Mouse (Mus musculus): ENCODE results near the gene Ppa2. TPM values are rescaled to one million over a fixed set of nuclear protein-coding genes. Genes with fewer than 3 reads are reported as not detected.

Gene Ppa2
- polyA plus RNA-seq (2015; fragmentation: Nextera tagmentation; extraction: Ambion mirVana): 94.1 and 104 TPM in 2 replicates

DNA sequence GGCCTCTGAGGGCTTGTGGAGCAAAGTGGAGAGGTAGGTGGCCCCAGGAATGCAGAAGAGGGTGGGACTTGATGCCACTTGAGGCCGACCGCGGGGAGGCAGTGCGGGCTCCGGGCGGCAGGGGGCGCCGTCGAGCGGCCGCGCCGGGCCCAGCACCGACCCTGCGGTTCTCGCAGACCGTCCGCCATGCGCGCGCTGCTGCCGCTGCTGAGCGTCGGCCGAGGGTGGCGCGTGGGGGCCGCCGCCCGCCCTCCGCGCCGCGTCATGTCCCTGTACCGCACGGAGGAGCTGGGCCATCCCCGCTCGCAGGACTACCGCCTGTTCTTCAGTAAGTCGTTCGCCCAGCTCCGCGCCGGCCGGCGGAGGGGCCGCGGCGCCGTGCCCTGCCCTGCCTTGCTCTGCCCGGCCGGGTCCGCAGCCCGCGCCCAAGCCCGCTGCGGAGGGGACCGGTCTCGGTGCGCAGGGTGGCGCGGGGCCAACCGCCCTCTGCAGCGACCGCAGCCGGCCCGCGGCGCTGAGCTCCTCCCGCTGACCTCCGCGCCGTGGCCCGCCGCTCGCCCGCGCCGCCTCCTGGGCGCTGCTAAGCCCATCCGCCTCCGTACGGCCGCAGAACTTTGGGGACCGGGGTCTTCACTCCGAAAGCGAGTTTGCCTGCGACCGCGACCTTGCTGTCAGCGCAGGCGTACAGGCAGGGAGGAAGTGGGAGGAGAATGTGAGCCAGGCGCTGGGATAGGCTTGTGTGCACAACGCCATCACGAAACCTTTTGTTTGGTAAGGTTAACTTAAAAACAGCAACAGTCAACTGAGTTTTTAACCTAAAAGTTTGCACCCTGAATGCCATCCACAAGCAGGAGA is at the start of gene Ppa2:
Gene Ppa2, plus strand, starts transcription at position 157 of the 855 bp plus-strand sequence.
- Histone ChIP-seq H3K9ac (replicated peaks; ENCODE audit: low read depth) (peak within 1 kb of the TSS; percentile 89), H3K4me2 (replicated peaks; ENCODE audit: low read depth, low read length) (peak within 1 kb of the TSS; percentile 74), H3K27ac (ENCODE audit: low read length) (peak within 1 kb of the TSS; percentile 98), H3K27me3 (replicated peaks; ENCODE audit: insufficient read depth, low read length) (no peaks in the 10 kb centered on the region), H3K9me3 (ENCODE audit: low read length) (no peaks in the 10 kb centered on the region; the same call in 1 of the 2 replicates), H3K36me3 (ENCODE audit: insufficient read depth, low read length) (no peaks in the 10 kb centered on the region), H3K4me3 (ENCODE audit: low read depth, low read length) (peak within 1 kb of the TSS; percentile 88), H3K4me1 (ENCODE audit: insufficient read depth, low read depth, low read length) (no peaks in the 10 kb centered on the region)
- DNase-seq (ENCODE audit: low spot score) (peak; percentile 92), ATAC-seq (peak; percentile 93)
- no peak for TF ChIP-seq EP300 (IDR thresholded peaks at IDR 0.05)
- peak; percentile 71 for TF ChIP-seq CTCF (IDR thresholded peaks at IDR 0.05)
- 1% methylated on average over 60 of the region's 95 CpGs for WGBS

DNA sequence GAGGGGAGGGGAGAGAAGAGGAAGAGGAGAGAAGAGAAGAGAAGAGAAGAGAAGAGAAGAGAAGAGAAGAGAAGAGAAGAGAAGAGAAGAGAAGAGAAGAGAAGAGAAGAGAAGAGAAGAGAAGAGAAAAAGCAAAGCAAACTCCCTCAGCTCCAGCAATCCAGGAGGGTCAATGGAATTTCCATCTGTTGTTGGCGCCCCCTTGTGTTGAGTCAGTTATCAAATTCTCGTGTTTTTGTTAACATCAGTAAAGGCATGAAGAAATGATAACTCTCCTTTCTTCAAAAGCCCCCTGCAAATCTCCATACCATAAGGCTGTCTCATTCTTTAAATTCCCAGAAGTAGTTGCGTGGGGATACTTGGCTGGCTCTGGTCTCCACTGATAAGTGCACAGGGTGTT is 38.0 kb upstream of the Ppa2 start:
- H3K27ac ChIP-seq (ENCODE audit: low read length): no peak overlapping the region
- H3K27me3 ChIP-seq (replicated peaks; ENCODE audit: insufficient read depth, low read length): no peaks in the 10 kb centered on the region
- H3K9me3 ChIP-seq (ENCODE audit: low read length): no peaks in the 10 kb centered on the region
- H3K36me3 ChIP-seq (ENCODE audit: insufficient read depth, low read length): no peaks in the 10 kb centered on the region
- no peak overlapping the region for H3K4me3 ChIP-seq (ENCODE audit: low read depth, low read length)
- TF ChIP-seq EP300 (IDR thresholded peaks at IDR 0.05): no peak
- TF ChIP-seq CTCF (IDR thresholded peaks at IDR 0.05): peak; percentile 78
- ATAC-seq: no peak
- no peaks in the 10 kb centered on the region for H3K4me1 ChIP-seq (ENCODE audit: insufficient read depth, low read depth, low read length)
- H3K4me2 ChIP-seq (replicated peaks; ENCODE audit: low read depth, low read length): no peak overlapping the region
- H3K9ac ChIP-seq (replicated peaks; ENCODE audit: low read depth): no peak overlapping the region
- WGBS: 14% methylated on average over 3 of the region's 3 CpGs
- DNase-seq (ENCODE audit: low spot score): peak; percentile 79

DNA sequence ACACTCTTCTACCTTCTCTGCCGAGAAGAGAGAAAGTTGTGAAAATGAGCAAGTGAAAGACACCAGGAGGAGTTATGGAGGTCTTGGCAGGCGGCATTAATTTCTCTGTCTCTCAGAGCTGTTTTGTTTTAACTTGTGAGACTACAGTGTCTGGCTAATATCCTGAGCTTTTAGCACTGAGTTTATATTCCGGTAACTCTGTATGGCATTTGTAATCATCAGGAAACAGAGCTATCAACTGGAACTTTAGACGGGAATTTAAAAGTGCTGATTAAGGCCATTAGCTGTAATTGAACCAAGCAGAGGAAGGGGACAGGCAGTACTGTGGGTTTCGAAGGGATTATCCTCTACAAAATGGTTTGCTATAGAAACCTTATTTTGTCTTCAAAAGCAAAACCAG is 25.3 kb upstream of the Ppa2 start:
- no peak for DNase-seq (ENCODE audit: low spot score)

DNA sequence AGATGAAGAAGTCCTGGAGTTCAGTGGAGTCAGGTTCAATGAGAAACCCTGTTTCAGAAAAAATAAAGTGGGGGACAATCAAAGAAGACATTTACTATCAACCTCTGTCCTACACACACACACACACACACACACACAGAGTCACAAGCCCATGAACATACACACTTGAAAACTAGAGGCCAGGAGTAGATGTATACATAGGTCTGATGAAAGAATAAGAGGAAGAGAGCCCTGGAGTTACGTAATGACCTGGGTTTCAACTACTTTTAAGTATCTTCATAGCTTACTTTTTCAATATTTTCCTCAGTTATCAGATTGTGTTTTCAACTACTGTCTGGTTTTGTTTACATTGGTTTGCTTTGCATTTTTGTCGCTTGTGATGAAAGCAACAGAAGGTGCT is 21.1 kb upstream of the Ppa2 start:
- 60% methylated on average over 2 of the region's 2 CpGs for WGBS
- TF ChIP-seq EP300 (IDR thresholded peaks at IDR 0.05) (no peak), CTCF (IDR thresholded peaks at IDR 0.05) (no peak)
- H3K27me3 ChIP-seq (replicated peaks; ENCODE audit: insufficient read depth, low read length): no peaks in the 10 kb centered on the region
- no peak for DNase-seq (ENCODE audit: low spot score)
- H3K4me1 ChIP-seq (ENCODE audit: insufficient read depth, low read depth, low read length): no peaks in the 10 kb centered on the region
- no peak overlapping the region for H3K27ac ChIP-seq (ENCODE audit: low read length)
- H3K36me3 ChIP-seq (ENCODE audit: insufficient read depth, low read length): no peaks in the 10 kb centered on the region
- no peak overlapping the region for H3K4me3 ChIP-seq (ENCODE audit: low read depth, low read length)
- H3K9me3 ChIP-seq (ENCODE audit: low read length): no peaks in the 10 kb centered on the region
- ATAC-seq: no peak
- no peak overlapping the region for H3K4me2 ChIP-seq (replicated peaks; ENCODE audit: low read depth, low read length)
- H3K9ac ChIP-seq (replicated peaks; ENCODE audit: low read depth): no peak overlapping the region

More for the DNA sequence above, 25.3 kb upstream of the Ppa2 start:
- Histone ChIP-seq H3K9me3 (ENCODE audit: low read length) (no peaks in the 10 kb centered on the region), H3K36me3 (ENCODE audit: insufficient read depth, low read length) (no peaks in the 10 kb centered on the region), H3K27me3 (replicated peaks; ENCODE audit: insufficient read depth, low read length) (no peaks in the 10 kb centered on the region), H3K4me3 (ENCODE audit: low read depth, low read length) (no peak overlapping the region), H3K9ac (replicated peaks; ENCODE audit: low read depth) (no peak overlapping the region), H3K4me1 (ENCODE audit: insufficient read depth, low read depth, low read length) (no peaks in the 10 kb centered on the region), H3K4me2 (replicated peaks; ENCODE audit: low read depth, low read length) (no peak overlapping the region), H3K27ac (ENCODE audit: low read length) (no peak overlapping the region)
- TF ChIP-seq CTCF (IDR thresholded peaks at IDR 0.05) (no peak), EP300 (IDR thresholded peaks at IDR 0.05) (no peak)
- WGBS: 54% methylated on average over 5 of the region's 5 CpGs
- ATAC-seq: no peak

DNA sequence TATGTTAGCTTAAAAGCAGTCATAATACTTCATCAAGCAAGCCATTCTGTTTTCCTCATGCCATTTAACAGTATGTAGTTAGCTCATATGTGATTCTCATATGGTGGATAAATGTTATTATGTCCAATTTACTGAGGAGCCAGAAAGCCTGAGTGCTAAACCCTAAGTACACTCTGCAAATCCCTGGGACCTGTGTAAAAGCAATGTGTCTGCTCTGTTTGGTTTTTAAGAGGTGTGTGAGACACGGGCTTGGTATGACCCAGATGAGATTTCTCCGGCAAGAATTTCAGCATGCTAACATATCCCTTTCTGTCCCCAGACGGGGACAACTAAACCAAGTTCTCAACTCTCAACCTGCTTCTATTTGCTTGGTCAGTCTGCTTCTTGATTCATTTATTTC is 5.6 kb upstream of the Ppa2 start:
- Histone ChIP-seq H3K9ac (replicated peaks; ENCODE audit: low read depth) (no peak overlapping the region), H3K27ac (ENCODE audit: low read length) (no peak overlapping the region), H3K27me3 (replicated peaks; ENCODE audit: insufficient read depth, low read length) (no peaks in the 10 kb centered on the region), H3K4me3 (ENCODE audit: low read depth, low read length) (no peak overlapping the region), H3K4me1 (ENCODE audit: insufficient read depth, low read depth, low read length) (no peaks in the 10 kb centered on the region), H3K36me3 (ENCODE audit: insufficient read depth, low read length) (no peaks in the 10 kb centered on the region), H3K4me2 (replicated peaks; ENCODE audit: low read depth, low read length) (no peak overlapping the region), H3K9me3 (ENCODE audit: low read length) (no peaks in the 10 kb centered on the region; the same call in 1 of the 2 replicates)
- no peak for TF ChIP-seq CTCF (IDR thresholded peaks at IDR 0.05)
- ATAC-seq (no peak), DNase-seq (ENCODE audit: low spot score) (no peak)
- WGBS: 88% methylated on average over 3 of the region's 3 CpGs

DNA sequence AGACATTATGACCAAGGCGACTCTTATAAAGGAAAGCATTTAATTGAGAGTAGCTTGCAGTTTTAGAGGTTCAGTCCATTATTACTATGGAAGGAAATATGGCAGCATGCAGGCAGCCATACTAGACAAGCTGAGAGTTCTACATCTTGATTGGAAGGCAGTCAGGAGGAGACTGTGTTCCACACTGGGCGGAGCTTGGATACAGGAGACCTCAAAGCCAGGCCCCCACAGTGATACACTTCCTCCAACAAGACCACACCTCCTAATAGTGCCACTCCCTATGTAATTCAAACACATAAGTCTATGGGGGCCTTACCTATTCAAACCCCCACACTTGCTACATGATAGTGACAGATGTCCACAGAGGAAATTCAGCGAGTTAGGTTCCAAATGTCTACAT is 1.5 kb upstream of the Ppa2 start:
- DNase-seq (ENCODE audit: low spot score): no peak
- Histone ChIP-seq H3K4me2 (replicated peaks; ENCODE audit: low read depth, low read length) (no peak overlapping the region), H3K9ac (replicated peaks; ENCODE audit: low read depth) (no peak overlapping the region), H3K27ac (ENCODE audit: low read length) (no peak overlapping the region), H3K4me3 (ENCODE audit: low read depth, low read length) (no peak overlapping the region), H3K36me3 (ENCODE audit: insufficient read depth, low read length) (no peaks in the 10 kb centered on the region), H3K4me1 (ENCODE audit: insufficient read depth, low read depth, low read length) (no peaks in the 10 kb centered on the region), H3K9me3 (ENCODE audit: low read length) (no peaks in the 10 kb centered on the region; the same call in 1 of the 2 replicates), H3K27me3 (replicated peaks; ENCODE audit: insufficient read depth, low read length) (no peaks in the 10 kb centered on the region)
- ATAC-seq: no peak
- WGBS: 97% methylated on average over 3 of the region's 3 CpGs
- no peak for TF ChIP-seq CTCF (IDR thresholded peaks at IDR 0.05)
- no peak for TF ChIP-seq EP300 (IDR thresholded peaks at IDR 0.05)
